Mouse (Mus musculus): Measurements from ENCODE around the gene Kat6b.

Kat6b gene

GRCm38 (mm10) chr14:21720430-21721205, 239.4 kb downstream of the Kat6b start:
- no peak for DNase-seq
